Mouse (Mus musculus): ENCODE measurements around the gene Gtdc1.

DNA sequence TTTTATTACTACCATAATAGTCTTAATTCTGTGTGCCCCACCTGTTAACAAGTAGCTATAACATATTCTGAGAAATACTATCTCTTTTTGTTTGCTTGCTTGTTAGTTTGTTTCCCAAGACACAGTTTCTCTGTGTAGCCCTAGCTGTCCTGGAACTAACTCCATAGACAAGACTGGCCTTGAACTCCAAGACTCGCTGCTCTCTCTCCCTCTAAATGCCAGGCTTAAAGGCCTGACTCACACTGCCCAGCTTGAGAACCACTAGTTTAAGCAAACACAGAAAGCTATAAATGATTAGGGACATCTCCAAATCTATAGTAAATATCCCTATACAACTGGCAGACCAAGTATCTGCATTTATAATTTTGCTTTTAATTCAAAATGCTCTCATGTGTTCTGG lies 8.1 kb downstream of the Gtdc1 start:
- TF ChIP-seq CTCF (IDR thresholded peaks at IDR 0.05; ENCODE audit: insufficient read depth, low read depth, low read length) (no peak), POLR2A (IDR thresholded peaks at IDR 0.05; ENCODE audit: insufficient read depth, low read depth, low read length) (no peak)
